Mouse (Mus musculus): ENCODE data around the gene Paics.
"Not testable (repeated sequence)": the region's sequence is repeated elsewhere in the genome, so short reads cannot be mapped to it uniquely, and the experiment has no call there.

Gene Paics

GRCm38 (mm10) chr5:76952112-76953040 lies 1.3 kb downstream of the Paics start:
- no peak for DNase-seq (ENCODE audit: low read depth)

- no peak for DNase-seq (ENCODE audit: low read depth)
Observed at GRCm38 (mm10) chr5:76953794-76954193, 2.7 kb downstream of the Paics start.

GRCm38 (mm10) chr5:76954271-76954900 lies 3.3 kb downstream of the Paics start:
- no peak for DNase-seq (ENCODE audit: low read depth)

GRCm38 (mm10) chr5:76955474-76955873 lies 4.4 kb downstream of the Paics start:
- DNase-seq (ENCODE audit: low read depth): no peak

- no peak for DNase-seq (ENCODE audit: low read depth)
Observed at GRCm38 (mm10) chr5:76957954-76958353, 6.8 kb downstream of the Paics start.

GRCm38 (mm10) chr5:76959587-76959986 lies 8.5 kb downstream of the Paics start:
- DNase-seq (ENCODE audit: low read depth): no peak

GRCm38 (mm10) chr5:76962545-76962944 lies 11.4 kb downstream of the Paics start:
- no peak for DNase-seq (ENCODE audit: low read depth)

GRCm38 (mm10) chr5:76964651-76965050 lies 13.5 kb downstream of the Paics start:
- no peak for DNase-seq (ENCODE audit: low read depth)

GRCm38 (mm10) chr5:76969250-76969649 lies 18.1 kb downstream of the Paics start:
- DNase-seq (ENCODE audit: low read depth): no peak

- DNase-seq (ENCODE audit: low read depth): not testable (repeated sequence)
Observed at GRCm38 (mm10) chr5:76971115-76971514, 20.0 kb downstream of the Paics start.

GRCm38 (mm10) chr5:76973488-76973887 lies 22.4 kb downstream of the Paics start:
- DNase-seq (ENCODE audit: low read depth): no peak

- no peak for DNase-seq (ENCODE audit: low read depth)
Observed at GRCm38 (mm10) chr5:76974207-76974553, 23.1 kb downstream of the Paics start.

GRCm38 (mm10) chr5:76974554-76975285 lies 23.6 kb downstream of the Paics start, which contains the start of gene Srp72:
TSS of gene Srp72 (plus strand) at chr5:76974683.
- DNase-seq (ENCODE audit: low read depth): peak; percentile 73

- no peak for DNase-seq (ENCODE audit: low read depth)
Observed at GRCm38 (mm10) chr5:76975736-76976135, 24.6 kb downstream of the Paics start.

GRCm38 (mm10) chr5:76984015-76984414 lies 32.9 kb downstream of the Paics start:
- no peak for DNase-seq (ENCODE audit: low read depth)

GRCm38 (mm10) chr5:76990789-76991188 lies 39.7 kb downstream of the Paics start:
- DNase-seq (ENCODE audit: low read depth): peak; percentile 63

- peak; percentile 62 for DNase-seq (ENCODE audit: low read depth)
Observed at GRCm38 (mm10) chr5:76993174-76993814, 42.2 kb downstream of the Paics start.

- peak; percentile 47 for DNase-seq (ENCODE audit: low read depth)
Observed at GRCm38 (mm10) chr5:76998416-76998815, 47.3 kb downstream of the Paics start.

- no peak for DNase-seq (ENCODE audit: low read depth)
Observed at GRCm38 (mm10) chr5:77001192-77001591, 50.1 kb downstream of the Paics start.

GRCm38 (mm10) chr5:77004051-77004821 lies 53.1 kb downstream of the Paics start, which contains the start of gene Arl9:
TSS of gene Arl9 (plus strand) at chr5:77004055.
- DNase-seq (ENCODE audit: low read depth): no peak

- DNase-seq (ENCODE audit: low read depth): no peak
Observed at GRCm38 (mm10) chr5:77010352-77010751, 59.2 kb downstream of the Paics start.

Data from c-Kit-positive CD71-positive TER-119-negative erythroid progenitor cells, embryonic 14.5 days (primary cell).